Mouse (Mus musculus): ENCODE results near the gene Zmiz2. TPM values are rescaled to one million over a fixed set of nuclear protein-coding genes. Genes with fewer than 3 reads are reported as not detected.

Zmiz2 gene
- polyA plus RNA-seq, 1 experiment from 2014 or later, result 33.6 TPM

GRCm38 (mm10) chr11:6372784-6373183, 16.1 kb upstream of the Zmiz2 start:
- 92% methylated on average over 9 of the region's 9 CpGs for WGBS
- no peak overlapping the region for H3K27ac ChIP-seq
- no peaks in the 10 kb centered on the region for H3K27me3 ChIP-seq
- no peak overlapping the region for H3K4me3 ChIP-seq (replicated peaks)
- no peak for ATAC-seq
- no peaks in the 10 kb centered on the region for H3K9me3 ChIP-seq
- H3K36me3 ChIP-seq, result no peaks in the 10 kb centered on the region
- no peak overlapping the region for H3K4me2 ChIP-seq (replicated peaks)
- H3K4me1 ChIP-seq (replicated peaks), result no peaks in the 10 kb centered on the region
- no peak overlapping the region for H3K9ac ChIP-seq (replicated peaks)

- WGBS, result 89% methylated on average over 6 of the region's 6 CpGs
- H3K27me3 ChIP-seq, result no peaks in the 10 kb centered on the region
- no peaks in the 10 kb centered on the region for H3K4me1 ChIP-seq (replicated peaks)
- H3K4me3 ChIP-seq (replicated peaks), result no peak overlapping the region
- no peak overlapping the region for H3K9ac ChIP-seq (replicated peaks)
- H3K9me3 ChIP-seq, result no peaks in the 10 kb centered on the region
- H3K4me2 ChIP-seq (replicated peaks), result no peak overlapping the region
- no peak for ATAC-seq
- no peak overlapping the region for H3K27ac ChIP-seq
- no peaks in the 10 kb centered on the region for H3K36me3 ChIP-seq
Measured at GRCm38 (mm10) chr11:6380916-6381315, 8.0 kb upstream of the Zmiz2 start.

DNA sequence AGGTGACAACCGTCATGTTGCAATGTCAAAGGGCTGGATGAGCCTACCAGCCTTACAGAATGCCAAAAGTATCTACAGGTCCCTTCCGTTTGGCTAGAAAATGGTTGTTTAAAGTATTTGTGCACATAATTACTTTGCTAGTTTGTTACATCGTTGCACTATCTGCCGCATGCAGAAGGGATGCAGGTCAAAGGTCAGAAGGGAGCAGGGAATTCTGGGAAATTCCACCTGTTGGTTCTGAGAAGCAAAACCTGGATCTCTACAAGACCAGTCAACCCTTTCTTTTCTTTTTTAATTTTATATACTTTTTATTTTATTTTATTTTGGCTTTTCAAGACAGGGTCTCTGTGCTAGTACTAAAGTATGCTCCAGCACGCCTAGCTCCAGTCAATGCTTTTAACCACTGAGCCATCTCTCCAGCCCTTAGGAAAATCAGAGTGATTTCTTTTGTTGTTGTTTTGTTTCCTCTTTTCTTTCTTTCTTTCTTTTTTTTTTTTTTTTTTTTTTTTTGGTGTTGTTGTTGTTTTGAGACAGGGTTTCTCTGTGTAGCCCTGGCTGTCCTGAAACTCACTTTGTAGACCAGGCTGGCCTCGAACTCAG, 648 bp upstream of the Zmiz2 start:
- H3K4me1 ChIP-seq (replicated peaks), result peaks cover 21% of the 10 kb centered on the region
- WGBS, result 93% methylated on average over 6 of the region's 6 CpGs
- H3K9ac ChIP-seq (replicated peaks), result no peak overlapping the region
- H3K27me3 ChIP-seq, result no peaks in the 10 kb centered on the region
- H3K9me3 ChIP-seq, result no peaks in the 10 kb centered on the region
- H3K36me3 ChIP-seq, result peaks cover 19% of the 10 kb centered on the region
- peak overlapping the region; percentile 96 for H3K4me3 ChIP-seq (replicated peaks)
- no peak for ATAC-seq
- peak overlapping the region; percentile 95 for H3K27ac ChIP-seq
- H3K4me2 ChIP-seq (replicated peaks), result peak overlapping the region; percentile 44

- ATAC-seq, result peak; percentile 49
- no peaks in the 10 kb centered on the region for H3K27me3 ChIP-seq
- H3K4me3 ChIP-seq (replicated peaks), result peak overlapping the region; percentile 96
- H3K4me1 ChIP-seq (replicated peaks), result peaks cover 27% of the 10 kb centered on the region
- WGBS, result under 1% methylated on average over 21 of the region's 43 CpGs
- H3K9ac ChIP-seq (replicated peaks), result peak overlapping the region; percentile 97
- H3K36me3 ChIP-seq, result peaks cover 28% of the 10 kb centered on the region
- peak overlapping the region; percentile 95 for H3K27ac ChIP-seq
- H3K9me3 ChIP-seq, result no peaks in the 10 kb centered on the region
- peak overlapping the region; percentile 82 for H3K4me2 ChIP-seq (replicated peaks)
Measured at GRCm38 (mm10) chr11:6389483-6389921, 628 bp downstream of the Zmiz2 start.

GRCm38 (mm10) chr11:6390376-6391053, 1.6 kb downstream of the Zmiz2 start:
- Histone ChIP-seq H3K9ac (replicated peaks) (peak overlapping the region; percentile 97), H3K4me2 (replicated peaks) (peak overlapping the region; percentile 82), H3K4me1 (replicated peaks) (peaks cover 27% of the 10 kb centered on the region), H3K9me3 (no peaks in the 10 kb centered on the region), H3K27me3 (no peaks in the 10 kb centered on the region), H3K27ac (no peak overlapping the region; the same call in 1 of the 2 replicates), H3K4me3 (replicated peaks) (peak overlapping the region; percentile 96), H3K36me3 (peaks cover 38% of the 10 kb centered on the region)
- WGBS, result 81% methylated on average over 8 of the region's 8 CpGs
- ATAC-seq, result no peak

- H3K27me3 ChIP-seq, result no peaks in the 10 kb centered on the region
- 0 out of 2 replicates have a peak overlapping the region, but pooled peaks have one; percentile 11 for H3K9ac ChIP-seq (replicated peaks)
- no peak for ATAC-seq
- H3K4me3 ChIP-seq (replicated peaks), result 0 out of 2 replicates have a peak overlapping the region, but pooled peaks have one; percentile 4
- no peaks in the 10 kb centered on the region for H3K9me3 ChIP-seq
- WGBS, result 92% methylated on average over 8 of the region's 8 CpGs
- H3K27ac ChIP-seq, result no peak overlapping the region
- peaks cover 27% of the 10 kb centered on the region for H3K4me1 ChIP-seq (replicated peaks)
- H3K4me2 ChIP-seq (replicated peaks), result peak overlapping the region; percentile 82
- peaks cover 50% of the 10 kb centered on the region for H3K36me3 ChIP-seq
Measured at GRCm38 (mm10) chr11:6391516-6392276, 2.8 kb downstream of the Zmiz2 start.

- ATAC-seq, result no peak
- no peak overlapping the region for H3K9ac ChIP-seq (replicated peaks)
- H3K9me3 ChIP-seq, result no peaks in the 10 kb centered on the region
- no peaks in the 10 kb centered on the region for H3K27me3 ChIP-seq
- peaks cover 27% of the 10 kb centered on the region for H3K4me1 ChIP-seq (replicated peaks)
- H3K36me3 ChIP-seq, result peaks cover 61% of the 10 kb centered on the region
- no peak overlapping the region for H3K4me3 ChIP-seq (replicated peaks)
- H3K4me2 ChIP-seq (replicated peaks), result no peak overlapping the region
- 92% methylated on average over 6 of the region's 6 CpGs for WGBS
- no peak overlapping the region for H3K27ac ChIP-seq
Measured at GRCm38 (mm10) chr11:6392857-6393256, 4.0 kb downstream of the Zmiz2 start.

- Histone ChIP-seq H3K4me2 (replicated peaks) (no peak overlapping the region), H3K4me3 (replicated peaks) (no peak overlapping the region), H3K27me3 (no peaks in the 10 kb centered on the region), H3K36me3 (peaks cover 71% of the 10 kb centered on the region), H3K9me3 (no peaks in the 10 kb centered on the region), H3K27ac (no peak overlapping the region), H3K9ac (replicated peaks) (0 out of 2 replicates have a peak overlapping the region, but pooled peaks have one; percentile 28), H3K4me1 (replicated peaks) (peaks cover 27% of the 10 kb centered on the region)
- ATAC-seq, result no peak
- 80% methylated on average over 1 of the region's 1 CpGs for WGBS
Measured at GRCm38 (mm10) chr11:6393866-6394265, 5.0 kb downstream of the Zmiz2 start.

GRCm38 (mm10) chr11:6395565-6395964, 6.7 kb downstream of the Zmiz2 start:
- H3K9ac ChIP-seq (replicated peaks), result no peak overlapping the region

DNA sequence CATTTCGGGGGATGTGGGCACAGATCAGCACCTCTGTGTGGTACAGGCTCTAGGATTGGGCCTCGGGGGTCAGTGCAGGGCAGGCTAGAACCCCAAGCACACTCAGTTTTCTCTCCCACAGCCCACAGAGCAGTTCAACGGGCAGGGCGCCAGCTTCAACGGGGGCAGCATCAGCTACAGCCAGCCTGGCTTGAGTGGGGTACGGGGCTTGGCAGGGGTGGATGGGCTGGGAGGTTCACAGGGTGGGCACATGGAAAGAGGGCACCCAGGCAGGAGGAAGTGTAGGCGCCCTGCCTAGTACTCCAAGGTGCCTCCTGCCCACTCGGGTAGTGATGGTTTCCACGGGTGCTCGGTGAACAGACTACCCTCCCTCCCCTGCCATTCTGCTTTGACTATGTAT, 9.3 kb downstream of the Zmiz2 start:
- Histone ChIP-seq H3K4me1 (replicated peaks) (0 out of 2 replicates have a peak, but pooled peaks cover 6% of the 10 kb centered on the region), H3K4me2 (replicated peaks) (no peak overlapping the region), H3K36me3 (peaks cover 94% of the 10 kb centered on the region), H3K9ac (replicated peaks) (no peak overlapping the region), H3K27ac (no peak overlapping the region), H3K9me3 (no peaks in the 10 kb centered on the region), H3K4me3 (replicated peaks) (no peak overlapping the region), H3K27me3 (no peaks in the 10 kb centered on the region)
- ATAC-seq, result no peak
- WGBS, result 95% methylated on average over 10 of the region's 10 CpGs

More at GRCm38 (mm10) chr11:6395565-6395964, 6.7 kb downstream of the Zmiz2 start:
- Histone ChIP-seq H3K4me1 (replicated peaks) (peaks cover 20% of the 10 kb centered on the region), H3K9me3 (no peaks in the 10 kb centered on the region), H3K4me3 (replicated peaks) (no peak overlapping the region), H3K27me3 (no peaks in the 10 kb centered on the region), H3K27ac (no peak overlapping the region), H3K36me3 (peaks cover 88% of the 10 kb centered on the region), H3K4me2 (replicated peaks) (no peak overlapping the region)
- ATAC-seq, result no peak
- WGBS, result 86% methylated on average over 5 of the region's 5 CpGs

DNA sequence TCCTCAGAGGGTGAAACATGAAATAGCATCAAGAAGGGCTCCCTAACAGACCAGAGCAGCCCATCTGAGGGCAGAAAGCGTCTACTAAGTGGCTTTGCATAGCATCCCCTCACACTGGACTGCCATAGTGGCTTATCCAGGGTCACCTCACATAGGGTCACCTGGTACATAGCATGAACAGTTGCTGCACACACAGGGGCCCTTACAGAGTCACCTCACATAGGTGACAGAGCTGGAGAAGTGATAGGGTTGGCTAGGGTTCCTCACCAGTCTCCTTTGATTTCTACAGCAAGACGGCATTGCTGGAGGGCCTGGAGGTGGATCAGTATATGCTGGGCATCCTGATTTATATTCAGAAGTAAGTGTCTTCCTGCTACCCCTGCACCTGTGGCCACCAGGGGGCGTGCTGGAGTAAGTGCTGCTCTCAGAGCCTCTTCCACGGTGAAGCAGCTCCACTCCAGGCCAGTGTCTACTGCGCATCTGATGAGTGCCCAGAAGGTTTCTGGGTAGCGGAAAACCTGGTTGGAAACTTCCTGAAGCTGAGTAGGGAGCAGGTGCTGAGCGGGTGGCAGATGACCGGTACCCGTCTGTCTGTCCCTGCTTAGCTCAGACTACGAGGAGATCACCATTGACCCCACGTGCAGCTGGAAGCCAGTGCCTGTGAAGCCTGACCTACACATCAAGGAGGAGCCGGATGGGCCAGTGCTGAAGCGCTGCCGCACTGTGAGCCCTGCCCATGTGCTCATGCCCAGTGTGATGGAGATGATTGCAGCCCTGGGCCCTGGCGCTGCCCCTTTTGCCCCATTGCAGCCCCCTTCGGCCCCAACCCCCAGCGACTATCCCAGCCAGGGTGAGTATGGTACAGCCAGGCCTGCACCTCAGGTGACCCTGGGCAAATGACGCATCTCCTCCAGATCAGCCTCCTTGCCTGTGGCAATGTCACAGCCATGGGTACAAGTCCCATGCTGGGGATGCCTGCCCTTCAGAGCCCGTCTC, 13.9 kb downstream of the Zmiz2 start:
- Histone ChIP-seq H3K27me3 (no peaks in the 10 kb centered on the region), H3K4me3 (replicated peaks) (no peak overlapping the region), H3K4me2 (replicated peaks) (no peak overlapping the region), H3K9ac (replicated peaks) (no peak overlapping the region), H3K36me3 (peaks cover 91% of the 10 kb centered on the region), H3K4me1 (replicated peaks) (0 out of 2 replicates have a peak, but pooled peaks cover 7% of the 10 kb centered on the region), H3K27ac (no peak overlapping the region), H3K9me3 (no peaks in the 10 kb centered on the region)
- WGBS, result 89% methylated on average over 19 of the region's 19 CpGs
- ATAC-seq, result no peak

Data from midbrain, embryonic 13.5 days (tissue).